Mouse (Mus musculus) lung, postnatal 0 days (tissue): ENCODE data around the gene Bdp1. TPM values are rescaled to one million over a fixed set of nuclear protein-coding genes. Genes with fewer than 3 reads are reported as not detected.
"Not testable (repeated sequence)": the region's sequence is repeated elsewhere in the genome, so short reads cannot be mapped to it uniquely, and the experiment has no call there.

Experiments
- ATAC-seq: fragments of 200-750 bp; cut with Nextera tagmentation; 2 replicates; pipeline ENCODE4 v1.8.0; 2017; ENCODE audit warnings: moderate library complexity
- DNase-seq: peaks from one replicate; pipeline ENCODE4 v3.0.0-alpha.2; 2016; ENCODE audit warnings: low spot score
- H3K27ac ChIP-seq: fragments of 300-500 bp; sonication (generic); 2 replicates; pipeline ENCODE4 v1.5.1; 2014; ENCODE audit warnings: antibody characterized with exemption, mild to moderate bottlenecking, low read length, mixed read lengths
- H3K27me3 ChIP-seq: fragments of 300-500 bp; sonication (generic); replicated peaks from 2 replicates; pipeline ENCODE4 v1.6.1; 2014; ENCODE audit warnings: low read length, mixed read lengths; ENCODE audit not compliant: insufficient read depth
- H3K36me3 ChIP-seq: fragments of 300-500 bp; sonication (generic); 2 replicates; pipeline ENCODE4 v1.6.1; 2014; ENCODE audit warnings: low read length, mixed read lengths; ENCODE audit not compliant: insufficient read depth
- H3K4me1 ChIP-seq: fragments of 300-500 bp; sonication (generic); 2 replicates; pipeline ENCODE4 v1.6.1; 2014; ENCODE audit warnings: antibody characterized with exemption, low read depth, low read length, mixed read lengths; ENCODE audit not compliant: insufficient read depth
- H3K4me2 ChIP-seq: fragments of 300-500 bp; sonication (generic); replicated peaks from 2 replicates; pipeline ENCODE4 v1.6.1; 2014; ENCODE audit warnings: low read depth, mild to moderate bottlenecking, low read length, moderate library complexity, mixed read lengths
- H3K4me3 ChIP-seq: fragments of 300-500 bp; sonication (generic); 2 replicates; pipeline ENCODE4 v1.5.1; 2014; ENCODE audit warnings: low read depth, low read length
- H3K9ac ChIP-seq: fragments of 300-500 bp; sonication (generic); replicated peaks from 2 replicates; pipeline ENCODE4 v1.6.1; 2014; ENCODE audit warnings: low read depth, mild to moderate bottlenecking
- H3K9me3 ChIP-seq: fragments of 300-500 bp; sonication (generic); 2 replicates; pipeline ENCODE4 v1.6.1; 2016; ENCODE audit warnings: low read length, mixed read lengths
- CTCF ChIP-seq: IDR thresholded peaks from 2 replicates; pipeline ENCODE4 v1.5.1; 2016; ENCODE audit warnings: antibody characterized with exemption, mild to moderate bottlenecking
- EP300 ChIP-seq: IDR thresholded peaks from 2 replicates; pipeline ENCODE4 v1.6.1; 2016; ENCODE audit warnings: antibody characterized with exemption, mild to moderate bottlenecking, control low read depth
- WGBS: fragments of 180-500 bp; shearing (Covaris S2); extraction: QIAGEN DNeasy Blood & Tissue Kit; methylation state at CpG from one replicate; pipeline ENCODE4 v1.1.7; 2014; 5-methylcytosine and 5-hydroxymethylcytosine counted together
- polyA plus RNA-seq: library from polyadenylated mRNA; unstranded; fragments of >200 nt; fragmentation: Nextera tagmentation; extraction: Ambion mirVana; gene quantifications from 2 replicates; pipeline ENCODE4 v1.2.1, GENCODE M21; 2015

Bdp1 gene
- polyA plus RNA-seq, 1 experiment from 2014 or later = 22.5 TPM

- peaks cover 41% of the 10 kb centered on the region; the same call in 1 of the 2 replicates for H3K36me3 ChIP-seq
Measured at GRCm38 (mm10) chr13:100071473-100071872, 32.4 kb downstream of the Bdp1 start.

GRCm38 (mm10) chr13:100067821-100068220, 36.0 kb downstream of the Bdp1 start:
- H3K36me3 ChIP-seq = peaks cover 45% of the 10 kb centered on the region; the same call in 1 of the 2 replicates
- no peaks in the 10 kb centered on the region for H3K4me1 ChIP-seq
- H3K27me3 ChIP-seq = no peaks in the 10 kb centered on the region
- ATAC-seq (no peak), DNase-seq (no peak)
- no peak overlapping the region for H3K27ac ChIP-seq
- no peak overlapping the region for H3K4me2 ChIP-seq
- no peak overlapping the region for H3K9ac ChIP-seq
- WGBS = 57% methylated on average over 6 of the region's 6 CpGs
- no peaks in the 10 kb centered on the region for H3K9me3 ChIP-seq
- TF ChIP-seq EP300 (no peak), CTCF (no peak)
- no peak overlapping the region for H3K4me3 ChIP-seq

More at GRCm38 (mm10) chr13:100071473-100071872, 32.4 kb downstream of the Bdp1 start:
- no peak for TF ChIP-seq CTCF
- no peak for TF ChIP-seq EP300
- ATAC-seq (no peak), DNase-seq (no peak)
- Histone ChIP-seq H3K9me3 (no peaks in the 10 kb centered on the region), H3K4me2 (no peak overlapping the region), H3K9ac (no peak overlapping the region), H3K27me3 (no peaks in the 10 kb centered on the region), H3K4me3 (no peak overlapping the region), H3K27ac (no peak overlapping the region), H3K4me1 (no peaks in the 10 kb centered on the region)
- 84% methylated on average over 8 of the region's 8 CpGs for WGBS

- ATAC-seq = peak; percentile 64
- peaks cover 54% of the 10 kb centered on the region for H3K36me3 ChIP-seq
Measured at GRCm38 (mm10) chr13:100063936-100064335, 39.9 kb downstream of the Bdp1 start.

GRCm38 (mm10) chr13:100057738-100058137, 46.1 kb downstream of the Bdp1 start:
- not testable (repeated sequence) for ATAC-seq, DNase-seq, H3K4me3 ChIP-seq, H3K27me3 ChIP-seq, H3K4me2 ChIP-seq, H3K4me1 ChIP-seq, H3K9me3 ChIP-seq, H3K27ac ChIP-seq, H3K9ac ChIP-seq
- H3K36me3 ChIP-seq = peaks cover 59% of the 10 kb centered on the region
- 94% methylated on average over 8 of the region's 8 CpGs for WGBS

More at GRCm38 (mm10) chr13:100063936-100064335, 39.9 kb downstream of the Bdp1 start:
- H3K27me3 ChIP-seq = no peaks in the 10 kb centered on the region
- H3K4me2 ChIP-seq = no peak overlapping the region
- no peaks in the 10 kb centered on the region for H3K9me3 ChIP-seq
- no peak overlapping the region for H3K4me3 ChIP-seq
- H3K27ac ChIP-seq = no peak overlapping the region
- WGBS = 66% methylated on average over 3 of the region's 3 CpGs
- H3K4me1 ChIP-seq = no peaks in the 10 kb centered on the region
- TF ChIP-seq CTCF (no peak), EP300 (0 out of 2 replicates have a peak, but pooled peaks have one; percentile 9)
- peak; percentile 31 for DNase-seq
- no peak overlapping the region for H3K9ac ChIP-seq

GRCm38 (mm10) chr13:100026013-100026412, 77.9 kb downstream of the Bdp1 start:
- no peak for TF ChIP-seq EP300
- no peak for TF ChIP-seq CTCF
- no peak overlapping the region for H3K9ac ChIP-seq
- no peak overlapping the region for H3K4me2 ChIP-seq
- no peaks in the 10 kb centered on the region for H3K9me3 ChIP-seq
- no peak overlapping the region for H3K4me3 ChIP-seq
- 86% methylated on average over 6 of the region's 6 CpGs for WGBS
- peaks cover 57% of the 10 kb centered on the region for H3K36me3 ChIP-seq
- H3K4me1 ChIP-seq = no peaks in the 10 kb centered on the region
- H3K27ac ChIP-seq = no peak overlapping the region
- DNase-seq = no peak
- H3K27me3 ChIP-seq = no peaks in the 10 kb centered on the region
- ATAC-seq = no peak

GRCm38 (mm10) chr13:100016891-100017290, 87.0 kb downstream of the Bdp1 start:
- no peak overlapping the region for H3K4me3 ChIP-seq
- H3K4me2 ChIP-seq = no peak overlapping the region
- TF ChIP-seq CTCF = no peak
- TF ChIP-seq EP300 = no peak
- DNase-seq (no peak), ATAC-seq (no peak)
- H3K9ac ChIP-seq = no peak overlapping the region
- H3K27ac ChIP-seq = no peak overlapping the region
- peaks cover 7% of the 10 kb centered on the region; the same call in 1 of the 2 replicates for H3K36me3 ChIP-seq
- H3K27me3 ChIP-seq = no peaks in the 10 kb centered on the region
- H3K4me1 ChIP-seq = peaks cover 6% of the 10 kb centered on the region; the same call in 1 of the 2 replicates
- 83% methylated on average over 9 of the region's 9 CpGs for WGBS
- no peaks in the 10 kb centered on the region for H3K9me3 ChIP-seq

GRCm38 (mm10) chr13:100015937-100016336, 87.9 kb downstream of the Bdp1 start:
- WGBS = 11% methylated on average over 8 of the region's 8 CpGs
- no peaks in the 10 kb centered on the region for H3K9me3 ChIP-seq
- no peaks in the 10 kb centered on the region for H3K27me3 ChIP-seq
- TF ChIP-seq EP300 (no peak), CTCF (no peak)
- peaks cover 6% of the 10 kb centered on the region; the same call in 1 of the 2 replicates for H3K4me1 ChIP-seq
- H3K27ac ChIP-seq = peak overlapping the region; percentile 85
- DNase-seq = no peak
- H3K4me2 ChIP-seq = peak overlapping the region; percentile 84
- H3K4me3 ChIP-seq = peak overlapping the region; percentile 63
- H3K9ac ChIP-seq = peak overlapping the region; percentile 48
- peaks cover 7% of the 10 kb centered on the region; the same call in 1 of the 2 replicates for H3K36me3 ChIP-seq
- peak; percentile 3; the same call in 1 of the 2 replicates for ATAC-seq
